Mouse (Mus musculus) testis, adult 2 months (tissue): ENCODE results near the gene Inpp4b.

ENCODE experiments used
- CTCF ChIP-seq: fragments of 200-500 bp; IDR thresholded peaks from 2 replicates; pipeline ENCODE4 v1.5.1; 2012; ENCODE audit warnings: low read depth, mild to moderate bottlenecking, inconsistent platforms, low read length, moderate library complexity; ENCODE audit not compliant: control insufficient read depth, insufficient read depth, insufficient replicate concordance
- POLR2A ChIP-seq: fragments of 200-500 bp; IDR thresholded peaks from 2 replicates; pipeline ENCODE4 v1.6.1; 2012; ENCODE audit warnings: low read depth, mild to moderate bottlenecking, inconsistent platforms, low read length, moderate library complexity; ENCODE audit not compliant: control insufficient read depth

DNA sequence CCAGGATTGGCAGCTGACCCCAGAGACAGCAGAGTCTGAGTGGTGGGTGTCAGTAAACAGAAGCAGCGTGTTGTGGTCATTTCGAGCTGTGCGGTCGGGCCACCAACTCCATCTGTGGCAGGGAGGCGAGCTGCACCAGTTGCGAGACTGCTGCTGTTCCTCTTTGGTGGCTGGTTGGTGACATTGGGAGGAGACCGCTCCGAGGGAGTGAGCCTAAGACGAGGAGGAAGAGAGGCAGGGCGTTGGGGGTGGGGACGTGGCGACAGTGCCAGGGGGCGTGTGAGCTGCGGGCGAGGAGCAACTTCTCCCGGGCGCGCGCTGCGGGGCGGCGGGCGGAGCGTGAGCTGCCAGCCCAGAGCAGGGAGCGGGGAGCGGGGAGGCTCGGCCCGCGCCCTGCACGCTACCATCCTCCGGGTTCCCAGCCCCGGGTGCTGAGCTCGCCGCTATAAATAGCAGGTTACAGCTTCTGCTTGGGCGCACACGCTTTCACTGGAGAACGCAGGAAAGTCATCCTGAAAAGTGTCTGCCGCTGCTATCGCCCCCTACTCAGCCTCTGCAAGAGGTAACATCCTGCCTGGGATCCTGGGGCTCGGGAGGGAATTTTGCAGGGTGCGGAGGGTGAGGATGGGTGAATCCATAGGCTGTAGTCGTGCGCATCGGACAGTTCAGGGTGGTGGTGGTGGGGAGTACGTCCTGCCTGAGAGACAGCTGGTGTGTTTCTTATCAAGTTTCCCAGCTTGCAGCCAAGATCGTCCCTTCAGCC is at the start of gene Inpp4b:
- TF ChIP-seq CTCF, result no peak
- TF ChIP-seq POLR2A, result no peak
